Mouse (Mus musculus) regulatory T cell (primary cell): ENCODE results near the gene Rpl34.

Experiments
- in situ Hi-C: fragments of 300-600 bp; cut with MboI, MseI; formaldehyde crosslinking; loops from one replicate; pipeline ENCODE4 v1.15.1; 2025; ENCODE audit warnings: high pct_unique_total_duplicates

The Rpl34 gene

DNA sequence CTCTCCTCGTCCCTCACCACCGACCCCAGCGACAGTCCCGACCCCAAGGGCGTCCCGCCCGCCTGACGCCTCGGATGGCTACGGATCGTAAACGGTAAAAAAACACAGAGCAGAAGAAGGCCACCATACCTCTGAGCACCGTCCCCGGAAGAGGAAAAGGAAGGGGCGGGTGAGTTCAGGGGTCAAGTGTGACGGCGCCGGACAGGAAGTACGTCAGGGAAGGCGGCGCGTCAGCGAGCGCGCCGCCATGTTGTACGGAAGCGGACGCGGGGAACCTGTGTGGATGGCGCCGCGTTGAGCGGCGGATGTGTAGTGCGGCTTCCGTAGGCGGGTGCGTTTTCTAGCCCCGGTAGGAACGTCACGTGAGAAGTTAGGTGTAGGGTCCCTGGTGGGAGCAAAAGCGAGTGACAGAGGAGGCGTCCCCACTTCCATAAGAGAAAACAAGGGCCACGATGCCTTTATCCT, at the start of gene Rpl34:
Gene Rpl34 (minus strand): TSS at position 210 of the 465 bp plus-strand sequence.
- in situ Hi-C loops = loop anchor here (5.0 kb wide), 1 partner anchor 62 kb away; no protein-coding TSS in a partner anchor

DNA sequence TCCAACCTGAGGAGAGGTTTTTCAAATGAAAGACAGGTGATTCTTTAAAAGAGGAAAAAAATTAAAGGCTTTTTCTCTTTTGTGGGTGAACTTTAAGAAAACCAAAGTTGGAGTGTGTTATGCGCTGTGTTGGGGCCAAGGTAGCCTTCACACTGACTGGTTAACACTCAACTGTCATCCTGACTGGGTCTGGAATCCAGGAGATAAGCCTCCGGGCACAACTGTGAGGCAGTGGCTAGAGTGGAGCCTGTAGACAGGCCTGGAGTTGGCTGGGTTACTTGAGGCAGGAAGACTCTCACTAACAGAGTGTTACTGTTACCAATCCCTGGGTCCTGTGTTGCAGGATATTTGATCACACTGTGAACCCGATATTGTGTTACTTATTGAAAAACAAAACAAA, 38.0 kb upstream of the Rpl34 start:
- in situ Hi-C loops = no loop called here

DNA sequence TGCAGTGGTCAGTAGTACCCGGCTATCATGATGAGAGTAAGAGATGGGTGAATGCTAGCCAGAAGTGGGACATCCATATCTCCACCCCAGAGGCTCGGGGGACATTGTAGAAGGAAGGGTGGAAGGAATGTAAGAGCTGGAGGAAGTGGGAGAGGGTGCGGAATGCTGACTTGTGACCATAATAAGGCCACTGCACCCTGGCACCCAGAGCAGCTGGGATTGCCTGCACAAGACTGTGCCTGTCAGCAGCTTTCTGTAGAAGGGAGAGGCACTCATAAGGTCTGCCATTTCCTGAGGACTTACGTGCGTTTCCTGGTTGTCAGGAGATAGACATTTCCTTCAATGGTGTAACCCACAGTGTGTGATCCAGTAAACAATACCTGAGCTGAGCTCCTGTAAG, 33.9 kb upstream of the Rpl34 start:
- in situ Hi-C loops = loop anchor here (5.0 kb wide), 1 partner anchor 128 kb away; no protein-coding TSS in a partner anchor

DNA sequence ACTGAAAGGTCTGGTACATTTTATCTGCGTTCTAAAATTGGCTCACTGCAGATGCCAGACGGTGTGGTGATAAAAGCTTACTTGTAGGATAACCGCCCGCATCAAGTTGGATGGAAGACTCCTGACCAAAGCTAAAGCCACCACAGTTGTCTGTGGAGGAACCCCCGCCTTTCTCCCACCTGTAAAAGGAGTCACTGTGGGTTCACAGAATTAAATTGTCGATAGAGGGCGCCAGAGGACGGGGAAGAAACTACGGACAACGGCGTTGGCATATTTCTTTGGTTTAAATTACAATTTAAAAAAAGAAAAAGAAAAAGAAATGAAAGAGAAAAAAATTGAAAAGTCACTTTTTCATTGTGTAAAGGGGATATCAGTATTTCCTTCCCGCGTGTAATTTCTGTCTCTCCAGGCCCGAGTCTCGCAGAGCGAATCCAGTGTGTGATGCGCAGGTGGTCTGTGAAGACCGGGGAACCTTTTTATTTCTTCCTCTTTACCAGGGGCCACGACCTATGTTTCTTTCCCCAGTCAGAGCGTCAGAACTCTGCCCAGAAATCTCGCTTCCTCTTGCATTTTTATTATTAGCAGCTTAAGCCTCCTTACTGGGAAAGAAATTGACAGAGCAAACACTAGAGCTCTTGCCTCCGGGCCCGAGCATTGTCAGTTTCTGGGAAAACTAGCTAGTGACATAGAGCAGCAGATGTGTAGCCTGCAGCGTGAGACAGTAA, 30.7 kb upstream of the Rpl34 start:
- in situ Hi-C loops = loop anchor here (5.0 kb wide), 1 partner anchor 131 kb away; no protein-coding TSS in a partner anchor

DNA sequence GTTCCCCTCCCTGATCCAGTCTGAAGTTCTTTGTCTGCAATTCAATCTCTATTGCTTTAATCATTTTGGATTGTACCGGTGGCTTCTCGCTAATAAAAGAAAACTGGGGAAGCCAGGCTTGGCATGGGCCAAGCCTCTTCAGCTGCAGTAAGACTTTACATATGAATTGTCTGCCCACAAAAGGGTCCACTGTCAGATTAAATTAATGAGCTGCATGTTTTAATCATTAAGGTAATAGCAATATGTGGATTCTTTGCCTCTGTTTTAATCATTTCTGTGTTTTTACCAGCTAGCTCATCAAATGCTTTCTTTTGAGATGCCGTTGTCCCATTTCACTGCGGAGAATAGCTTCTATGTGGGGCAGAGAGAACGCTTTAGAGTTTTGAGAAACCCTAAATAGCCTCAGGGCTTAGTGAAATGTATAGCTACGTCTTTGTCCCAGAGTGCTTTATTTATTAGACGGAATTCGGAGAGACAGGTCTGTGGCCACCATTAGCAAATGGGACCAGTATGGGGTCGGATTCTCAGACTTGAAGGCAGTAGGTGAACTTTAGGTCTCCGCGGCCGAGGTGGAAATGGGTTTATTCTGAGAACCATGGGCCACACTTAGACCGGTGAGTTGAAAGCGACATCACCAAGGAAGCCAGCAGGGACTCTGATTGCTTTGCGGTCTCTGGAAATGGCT, 28.1 kb upstream of the Rpl34 start:
- in situ Hi-C loops = loop anchor here (5.0 kb wide), 1 partner anchor 479 kb away; no protein-coding TSS in a partner anchor

DNA sequence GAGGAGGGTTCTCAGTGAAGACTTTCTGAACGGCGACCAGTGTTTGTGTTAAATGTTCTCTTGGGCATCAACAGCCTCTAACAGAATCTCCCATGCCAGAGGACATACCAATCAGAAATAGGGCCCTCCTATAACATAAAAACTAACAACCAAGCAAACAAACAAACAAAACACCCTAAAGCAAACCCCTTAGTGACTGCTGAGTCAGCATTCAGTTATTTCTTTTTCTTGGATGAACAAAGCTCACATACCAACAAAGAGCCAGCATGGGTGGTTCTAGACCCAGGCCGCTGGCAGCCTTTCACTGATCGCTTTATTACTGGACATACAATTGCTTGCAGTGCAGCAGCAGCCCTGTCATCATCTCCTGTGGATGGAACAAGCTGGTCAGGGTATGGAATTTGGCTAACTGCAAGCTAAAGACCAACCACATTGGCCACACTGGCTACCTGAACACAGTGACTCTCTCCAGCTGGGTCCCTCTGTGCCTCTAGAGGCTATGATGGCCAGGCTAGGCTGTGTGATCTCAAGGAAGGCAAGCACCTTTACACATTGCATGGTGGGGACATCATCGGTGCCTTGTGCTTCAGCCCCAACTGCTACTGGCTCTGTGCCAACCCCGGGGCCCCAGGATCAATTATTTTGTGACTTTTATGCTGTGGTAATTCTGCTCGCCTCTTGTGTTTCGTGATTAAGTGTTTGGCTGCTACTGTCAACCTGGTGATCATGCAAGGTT, 27.1 kb upstream of the Rpl34 start:
- in situ Hi-C loops = loop anchor here (5.0 kb wide), 1 partner anchor 480 kb away; no protein-coding TSS in a partner anchor

DNA sequence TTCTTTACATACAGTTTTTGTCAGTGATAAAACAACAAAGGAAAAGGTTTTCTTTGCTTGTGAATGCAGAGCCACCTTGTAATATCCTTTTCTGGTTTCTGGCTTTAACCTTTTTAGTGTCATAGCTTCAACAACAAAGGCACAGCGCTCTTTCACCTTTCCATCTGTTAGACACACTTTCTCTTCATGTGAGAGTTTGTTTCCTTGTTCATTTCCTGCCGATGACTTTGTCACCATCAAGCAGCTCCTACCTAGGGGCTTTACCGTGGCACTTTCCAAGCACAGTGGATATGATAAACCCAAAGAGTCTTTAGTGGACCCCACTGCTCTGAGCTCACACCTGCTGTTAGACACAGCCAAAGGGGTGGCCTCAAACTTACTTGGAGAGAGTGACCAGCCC, 19.0 kb upstream of the Rpl34 start:
- in situ Hi-C loops = no loop called here

DNA sequence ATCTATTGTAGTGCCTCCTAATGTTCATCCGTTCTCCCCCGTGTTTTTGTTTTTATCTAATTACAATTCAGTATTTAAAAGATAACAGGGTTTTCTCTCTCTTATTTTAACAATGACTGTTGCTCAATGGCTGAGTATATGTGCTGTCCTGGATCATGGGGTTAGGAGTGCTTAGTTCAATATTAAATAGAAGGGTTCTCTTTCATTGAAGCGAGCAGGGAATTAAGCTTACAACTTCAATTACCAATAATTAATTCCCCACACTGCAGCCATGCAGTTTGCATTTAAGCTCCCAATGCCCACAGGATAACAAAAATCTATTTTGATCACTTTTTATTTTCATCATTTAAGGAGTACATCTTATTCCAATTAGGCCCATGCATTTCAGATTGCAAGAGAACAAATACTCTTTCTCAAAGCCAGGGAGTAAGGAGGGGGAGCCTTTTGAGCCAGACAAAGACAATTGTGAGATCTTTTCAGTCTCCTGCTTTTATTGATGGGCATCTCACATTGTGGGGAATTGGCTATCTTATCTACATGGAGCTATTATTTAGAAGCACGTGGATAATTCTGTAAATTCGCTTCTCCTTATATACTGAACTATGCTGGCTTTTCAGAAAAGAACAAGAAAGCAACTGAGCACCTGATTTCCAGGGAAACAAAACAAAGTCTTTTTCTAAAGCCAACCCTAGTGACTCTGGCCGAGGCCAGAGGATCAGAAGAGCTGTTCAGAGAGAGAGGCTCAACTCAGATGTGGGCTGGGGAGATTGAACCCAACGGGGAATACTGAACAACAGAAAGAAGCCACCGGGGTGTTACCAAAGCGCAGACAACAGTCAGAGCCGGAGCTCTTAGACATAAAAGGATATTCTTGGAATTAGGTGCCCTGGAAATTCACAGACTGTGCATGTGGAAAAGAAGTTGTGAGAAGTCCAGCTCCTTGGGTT, 16.7 kb upstream of the Rpl34 start:
- in situ Hi-C loops = no loop called here

DNA sequence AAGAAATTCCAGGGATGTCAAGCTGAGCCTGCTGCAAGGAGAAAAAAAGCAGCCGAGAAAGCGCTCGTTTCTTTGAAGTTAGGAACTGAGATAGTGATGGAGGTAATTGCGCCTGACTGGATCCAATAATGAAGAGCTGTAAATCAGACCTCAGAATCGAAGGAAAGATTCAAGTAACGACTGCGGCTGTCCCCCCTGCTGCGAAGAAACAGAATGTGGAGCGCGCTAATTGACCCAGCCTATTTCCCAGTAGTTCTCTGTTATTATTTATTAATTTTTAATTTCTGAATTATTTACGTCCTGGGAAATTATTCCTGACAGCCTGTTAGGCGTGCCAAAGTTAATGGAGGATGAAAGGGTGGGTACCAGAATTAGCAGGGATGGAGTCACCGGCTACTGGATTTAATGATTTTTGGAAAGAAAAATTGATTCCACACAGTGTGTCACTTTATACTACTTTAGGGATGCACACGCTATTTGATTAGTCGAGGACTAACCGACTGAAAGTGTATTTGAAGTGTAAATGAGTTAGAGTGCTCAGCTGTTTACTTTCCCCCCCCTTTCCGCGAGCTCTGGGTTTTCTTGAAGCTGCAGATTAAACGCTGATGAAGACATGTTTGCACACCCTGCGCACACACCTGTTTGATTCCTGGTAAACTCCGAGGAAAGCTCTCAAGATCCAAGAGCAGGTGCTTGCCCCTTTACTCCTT, 7.6 kb upstream of the Rpl34 start:
- in situ Hi-C loops = no loop called here

DNA sequence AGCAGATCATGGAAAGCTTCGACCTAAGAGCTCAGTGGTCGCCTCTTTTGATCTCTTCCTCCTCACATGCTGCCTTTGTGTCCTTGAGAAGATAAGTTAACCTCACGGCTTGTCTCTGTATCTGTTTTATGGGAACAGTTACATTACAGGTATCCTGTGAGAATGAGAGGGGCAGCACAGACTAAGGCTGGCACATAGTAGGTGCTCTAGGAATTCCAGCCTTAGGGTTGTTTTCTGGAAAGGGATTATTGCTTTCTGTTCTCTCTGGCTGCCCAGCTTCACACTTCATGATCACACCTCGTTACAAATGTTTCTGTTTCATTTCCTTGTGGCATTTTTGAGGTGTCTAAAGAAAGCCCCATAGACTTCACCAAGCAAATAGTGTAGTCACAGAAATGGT, 6.6 kb upstream of the Rpl34 start:
- in situ Hi-C loops = no loop called here

DNA sequence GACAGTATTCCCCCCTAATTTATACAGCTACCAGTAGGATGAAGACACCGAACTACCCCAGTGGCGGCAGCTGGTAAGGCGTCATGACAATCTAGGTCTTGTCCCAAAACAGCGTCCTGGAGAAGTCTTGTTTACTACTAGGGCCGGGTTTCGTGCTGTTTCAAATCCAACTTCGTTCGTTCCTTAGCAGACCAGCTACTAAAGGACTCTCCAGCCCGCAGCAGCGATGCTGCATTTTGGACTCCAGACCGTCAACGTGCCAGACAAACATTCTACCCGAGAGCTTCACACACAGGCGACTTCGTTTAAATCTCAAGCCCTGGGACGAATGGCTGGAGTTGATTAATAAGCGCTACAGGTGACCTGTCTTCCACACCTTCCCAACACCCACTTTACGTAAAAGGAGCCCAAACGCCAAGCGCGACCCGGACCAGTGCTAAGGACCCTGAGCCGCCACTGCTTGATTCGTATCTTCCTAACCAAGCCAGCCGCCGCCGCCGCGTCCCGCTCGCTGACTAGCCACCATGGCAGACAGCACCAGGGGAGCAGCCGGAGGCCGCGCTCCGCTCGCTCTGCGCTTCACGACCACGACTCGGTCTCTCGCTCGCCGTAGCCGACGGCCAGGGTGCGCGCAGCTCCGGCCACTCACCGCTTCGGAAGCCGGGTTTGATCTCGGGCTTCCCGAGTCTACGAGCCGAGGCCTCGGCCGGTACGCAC, 568 bp downstream of the Rpl34 start:
- in situ Hi-C loops = loop anchor here (5.0 kb wide), 1 partner anchor 63 kb away; no protein-coding TSS in a partner anchor

DNA sequence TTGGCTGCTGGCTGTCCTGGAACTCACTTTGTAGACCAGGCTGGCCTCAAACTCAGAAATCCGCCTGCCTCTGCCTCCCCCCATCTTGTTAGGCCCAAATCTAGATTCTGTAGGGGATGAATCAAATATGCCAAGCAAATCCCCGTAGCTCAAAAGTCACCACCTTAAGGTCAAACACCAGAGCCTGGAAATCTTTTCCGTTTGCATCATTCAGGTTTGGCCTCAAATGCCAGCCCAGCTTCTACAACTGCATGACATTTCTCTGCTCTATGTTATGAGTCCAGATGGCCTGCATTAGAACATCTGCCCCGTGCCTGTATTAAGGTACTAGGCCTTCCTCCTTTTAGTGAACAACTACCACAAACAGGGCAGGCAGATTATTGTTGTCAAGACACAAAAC, 2.5 kb downstream of the Rpl34 start:
- in situ Hi-C loops = no loop called here

DNA sequence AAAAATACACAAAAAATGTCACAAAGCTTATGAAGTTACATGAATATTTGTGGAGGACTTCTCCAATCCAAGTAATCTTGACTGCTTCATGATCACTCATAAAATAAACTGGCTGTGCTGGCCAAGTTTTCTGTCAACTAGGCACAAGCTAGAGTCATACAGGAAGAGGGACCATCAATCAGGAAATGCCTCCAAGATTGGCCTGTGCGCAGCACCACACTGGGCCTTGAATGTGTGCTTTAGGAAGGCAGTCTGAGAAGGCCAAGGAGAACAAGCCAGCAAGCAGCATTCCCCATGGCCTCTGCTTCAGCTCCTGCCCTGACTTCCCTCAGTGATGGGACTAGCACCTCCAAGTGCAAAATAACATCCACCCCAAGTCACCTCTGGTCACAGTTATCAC, 3.2 kb downstream of the Rpl34 start:
- in situ Hi-C loops = no loop called here

DNA sequence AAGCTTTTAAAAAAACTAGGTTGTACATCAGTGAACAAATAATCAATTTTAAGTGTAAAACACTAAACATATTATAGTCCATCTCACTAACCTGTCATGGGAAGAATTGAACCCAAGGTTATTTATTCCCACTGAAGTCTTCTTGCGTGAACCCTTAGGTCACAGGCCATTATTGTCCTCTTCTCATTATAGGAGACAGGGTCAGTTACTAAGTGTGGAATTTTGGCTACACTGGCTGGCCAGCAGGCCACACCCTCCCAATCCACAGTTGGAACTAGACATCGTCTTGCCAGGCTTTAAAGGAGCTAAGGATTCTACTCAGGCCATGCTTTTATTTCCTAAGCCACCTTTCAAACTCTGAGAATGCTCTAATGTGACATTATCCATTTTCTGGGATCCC, 4.5 kb downstream of the Rpl34 start:
- in situ Hi-C loops = no loop called here

DNA sequence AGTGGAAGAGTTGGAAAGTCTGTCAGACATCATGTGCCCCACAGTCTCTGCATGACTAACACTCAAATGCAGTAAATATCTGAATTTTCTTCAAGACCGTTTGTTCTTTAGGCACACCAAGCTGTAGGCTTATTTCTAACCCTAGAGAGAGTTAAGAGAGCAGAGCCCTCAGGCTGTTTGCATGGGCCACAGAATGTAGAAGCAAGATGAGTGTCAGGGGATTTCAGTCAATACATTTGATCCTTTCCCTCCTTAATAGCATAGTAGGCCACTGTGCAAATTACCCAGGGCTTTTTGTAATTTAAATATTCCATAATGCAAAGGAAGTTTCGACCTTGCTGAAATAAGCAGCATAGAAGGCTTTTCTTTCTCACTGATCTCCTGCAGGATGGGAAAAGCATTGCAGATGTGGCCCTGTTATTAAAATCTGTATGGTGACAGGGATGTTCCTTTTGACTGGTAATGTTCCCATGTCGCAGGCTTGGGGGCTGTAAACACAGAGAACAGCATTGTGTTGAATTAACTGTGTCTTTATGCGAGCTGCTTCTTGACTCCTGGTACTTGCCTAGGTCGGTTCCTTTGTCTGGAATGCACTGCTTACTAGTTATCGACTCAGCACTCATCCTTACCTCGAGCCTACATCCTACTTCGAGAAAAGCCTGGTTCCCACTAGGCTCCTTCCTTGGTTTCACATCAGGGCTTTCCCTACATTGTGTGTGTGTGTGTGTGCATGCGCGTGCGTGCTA, 7.3 kb downstream of the Rpl34 start:
- in situ Hi-C loops = no loop called here

DNA sequence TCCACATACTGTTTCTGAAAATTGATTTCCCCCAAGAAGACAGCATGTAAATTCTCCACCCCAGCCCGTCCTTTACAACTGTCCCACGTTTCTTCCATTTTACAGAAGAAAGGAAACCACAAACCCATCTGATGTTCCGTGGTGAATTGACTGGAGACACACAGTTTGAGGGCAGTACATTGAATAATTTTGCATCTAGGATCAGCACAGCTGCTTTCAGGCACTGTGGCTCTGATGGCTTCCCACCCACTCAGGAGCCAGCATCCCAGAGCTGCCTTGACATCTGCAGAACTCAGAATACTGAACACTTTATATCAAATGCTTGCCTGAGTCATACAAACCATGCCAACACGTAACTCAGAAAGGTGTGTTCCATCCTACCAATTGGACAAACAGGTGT, 10.0 kb downstream of the Rpl34 start:
- in situ Hi-C loops = no loop called here

DNA sequence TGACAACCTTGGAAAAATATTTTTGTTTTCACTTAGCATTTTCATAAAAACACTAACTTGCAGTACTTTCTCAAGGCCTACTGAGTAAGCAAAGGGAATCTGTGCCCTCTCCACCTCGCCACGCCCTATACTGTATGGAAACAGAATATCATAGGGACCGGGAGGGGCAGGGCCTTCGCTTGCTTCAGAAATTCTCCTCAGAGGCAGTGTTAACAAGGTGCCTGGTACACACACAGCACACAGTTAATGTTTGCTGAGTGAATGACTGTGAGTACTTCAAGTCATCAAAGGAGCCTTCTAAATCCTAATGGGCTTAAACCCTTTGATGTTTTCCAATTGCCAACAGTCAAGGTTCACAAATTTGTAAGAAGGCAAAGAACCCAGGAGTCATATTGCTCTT, 11.3 kb downstream of the Rpl34 start:
- in situ Hi-C loops = no loop called here

DNA sequence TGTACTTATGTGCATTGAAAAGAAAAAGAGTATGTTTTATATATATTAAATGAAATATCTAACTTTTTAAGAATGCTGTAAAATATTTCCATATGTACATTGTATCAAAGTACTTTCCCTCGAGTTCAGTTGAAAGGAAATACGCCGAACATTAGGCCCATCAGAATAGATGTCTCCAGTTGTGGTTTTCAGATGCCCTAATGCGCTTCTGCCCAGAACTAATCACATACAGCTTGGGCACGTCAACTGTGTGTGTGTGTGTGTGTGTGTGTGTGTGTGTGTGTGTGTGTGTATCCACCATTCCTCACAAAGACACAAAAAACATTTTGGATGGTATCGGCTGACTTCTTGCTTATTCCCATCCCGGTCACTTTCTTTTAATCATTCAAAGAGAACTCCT, 13.6 kb downstream of the Rpl34 start:
- in situ Hi-C loops = no loop called here
